Mouse (Mus musculus) brain, embryonic 18.5 days (tissue): Measurements from ENCODE around the gene Ngfr.

Source experiments
- DNase-seq: peaks from one replicate; pipeline ENCODE4 v3.0.0-alpha.2; 2012; ENCODE audit warnings: low read depth, low spot score

Ngfr gene

GRCm38 (mm10) chr11:95595438-95596149 lies 8.1 kb upstream of the Ngfr start:
- DNase-seq, result no peak

- DNase-seq, result no peak
These were observed 7.2 kb upstream of the Ngfr start for GRCm38 (mm10) chr11:95594686-95595212.

- no peak for DNase-seq
These were observed 6.0 kb upstream of the Ngfr start for GRCm38 (mm10) chr11:95593501-95593900.

GRCm38 (mm10) chr11:95592691-95593090 lies 5.2 kb upstream of the Ngfr start:
- no peak for DNase-seq

- DNase-seq, result no peak
These were observed 1.7 kb upstream of the Ngfr start for GRCm38 (mm10) chr11:95589195-95589594.

GRCm38 (mm10) chr11:95586751-95587422 lies 648 bp downstream of the Ngfr start:
- no peak for DNase-seq

- DNase-seq, result no peak
These were observed 1.4 kb downstream of the Ngfr start for GRCm38 (mm10) chr11:95586184-95586583.

GRCm38 (mm10) chr11:95585684-95586083 lies 1.9 kb downstream of the Ngfr start:
- DNase-seq, result no peak

- DNase-seq, result no peak
These were observed 2.3 kb downstream of the Ngfr start for GRCm38 (mm10) chr11:95585281-95585680.

GRCm38 (mm10) chr11:95584651-95585050 lies 2.9 kb downstream of the Ngfr start:
- no peak for DNase-seq

- no peak for DNase-seq
These were observed 4.1 kb downstream of the Ngfr start for GRCm38 (mm10) chr11:95583396-95583795.

- DNase-seq, result no peak
These were observed 5.3 kb downstream of the Ngfr start for GRCm38 (mm10) chr11:95582193-95582592.

- no peak for DNase-seq
These were observed 8.1 kb downstream of the Ngfr start for GRCm38 (mm10) chr11:95579455-95579854.

- DNase-seq, result no peak
These were observed 9.6 kb downstream of the Ngfr start for GRCm38 (mm10) chr11:95577776-95578446.

- DNase-seq, result no peak
These were observed 11.2 kb downstream of the Ngfr start for GRCm38 (mm10) chr11:95576299-95576698.

- no peak for DNase-seq
These were observed 11.7 kb downstream of the Ngfr start for GRCm38 (mm10) chr11:95575791-95576190.

GRCm38 (mm10) chr11:95574786-95575334 lies 12.7 kb downstream of the Ngfr start:
- DNase-seq, result no peak

- DNase-seq, result no peak
These were observed 15.3 kb downstream of the Ngfr start for GRCm38 (mm10) chr11:95572227-95572626.

- DNase-seq, result no peak
These were observed 15.8 kb downstream of the Ngfr start for GRCm38 (mm10) chr11:95571755-95572154.

- DNase-seq, result no peak
These were observed 16.5 kb downstream of the Ngfr start for GRCm38 (mm10) chr11:95570827-95571619.

- DNase-seq, result no peak
These were observed 17.6 kb downstream of the Ngfr start for GRCm38 (mm10) chr11:95569908-95570307.
